Mouse (Mus musculus): ENCODE measurements around the gene 2810006K23Rik. TPM values are rescaled to one million over a fixed set of nuclear protein-coding genes. Genes with fewer than 3 reads are reported as not detected.
A peak's percentile ranks its signal among the peaks of the same experiment; 100 is the strongest.
"Not testable (repeated sequence)": the region's sequence is repeated elsewhere in the genome, so short reads cannot be mapped to it uniquely, and the experiment has no call there.

The 2810006K23Rik gene
- polyA plus RNA-seq (2014; fragmentation: Nextera tagmentation; extraction: Ambion mirVana), result 14.0 and 17.6 TPM in 2 replicates

DNA sequence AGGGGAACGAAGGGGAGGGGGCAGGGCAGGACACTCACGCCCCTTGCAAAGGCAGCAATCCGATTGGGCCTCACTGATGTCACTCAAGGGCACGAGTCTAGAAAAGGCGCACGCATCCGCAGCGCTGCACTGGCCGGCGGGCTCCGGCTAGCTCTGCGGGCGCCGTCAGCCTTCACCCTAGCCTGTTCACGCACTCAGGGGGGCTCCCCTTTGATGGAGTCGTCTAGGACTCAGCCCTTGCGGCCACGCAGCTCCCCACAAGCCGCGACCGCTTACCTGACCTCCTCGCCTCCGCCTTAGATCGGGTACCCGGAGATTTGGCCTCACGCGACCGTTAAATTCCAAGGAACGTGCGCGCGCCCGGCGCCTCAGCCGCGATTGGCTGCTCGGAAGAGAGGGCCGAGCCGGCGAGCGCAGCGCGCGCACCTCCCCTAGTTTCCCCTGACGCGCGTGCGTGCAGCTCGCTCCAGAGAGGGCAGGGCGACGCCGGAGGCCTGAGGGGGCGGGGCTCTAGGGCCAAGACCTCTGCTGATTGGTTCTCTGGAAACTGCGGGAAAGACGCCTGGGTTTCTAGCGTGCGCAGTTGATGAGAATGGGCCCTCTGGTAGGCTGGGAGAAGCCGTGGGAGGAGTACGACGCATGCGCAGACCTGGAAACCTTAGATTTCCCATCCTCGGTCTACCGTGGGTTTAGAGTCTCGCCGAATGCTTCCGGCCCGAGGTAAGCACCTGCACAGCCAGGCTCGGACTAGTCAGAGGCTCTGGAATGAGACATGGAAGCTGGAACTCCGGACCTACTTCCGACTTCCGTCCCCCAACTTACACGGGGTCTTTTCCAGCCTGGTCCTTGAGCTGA lies at the start of gene 2810006K23Rik, which contains the start of gene Mphosph9:
TSS of gene 2810006K23Rik (plus strand) at position 580 of the 855 bp plus-strand sequence.
TSS of gene Mphosph9 (minus strand) at position 463 of the 855 bp plus-strand sequence.
- under 1% methylated on average over 69 of the region's 72 CpGs for WGBS
- peaks cover 2% of the 10 kb centered on the region; the same call in 1 of the 2 replicates for H3K36me3 ChIP-seq (ENCODE audit: control insufficient read depth, insufficient read depth, low read length)
- peak; percentile 97 for ATAC-seq (ENCODE audit: insufficient number of reproducible peaks, low FRiP score, low TSS enrichment, low read depth)

DNA sequence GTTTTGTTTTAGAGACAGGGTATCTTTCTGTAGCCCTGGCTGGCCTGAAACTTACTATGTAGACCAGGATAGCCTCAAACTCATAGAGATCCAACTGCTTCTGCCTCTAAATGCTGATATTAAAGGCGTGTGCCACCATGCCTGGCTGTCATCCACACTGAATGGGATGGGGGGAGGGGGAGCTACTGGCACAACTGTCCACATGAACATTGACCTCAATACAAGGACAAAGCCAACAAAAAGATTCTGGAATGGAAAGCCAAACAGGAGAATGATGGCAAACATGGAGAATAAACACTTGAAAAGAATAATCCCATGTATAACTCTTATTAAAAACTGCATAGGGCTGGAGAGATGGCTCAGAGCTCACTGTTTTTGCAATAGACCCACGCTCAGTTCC lies 45.0 kb upstream of the 2810006K23Rik start:
- Histone ChIP-seq H3K4me1 (ENCODE audit: control insufficient read depth, insufficient read depth, low read length) (no peaks in the 10 kb centered on the region), H3K36me3 (ENCODE audit: control insufficient read depth, insufficient read depth, low read length) (peaks cover 14% of the 10 kb centered on the region), H3K27me3 (ENCODE audit: control insufficient read depth, insufficient read depth, low read length) (no peaks in the 10 kb centered on the region), H3K4me3 (ENCODE audit: low read depth, low read length) (no peak overlapping the region), H3K9me3 (ENCODE audit: control insufficient read depth, low read length) (no peaks in the 10 kb centered on the region; the same call in 1 of the 2 replicates), H3K27ac (replicated peaks; ENCODE audit: low read depth, low read length) (no peak overlapping the region), H3K9ac (ENCODE audit: low read length) (no peak overlapping the region), H3K4me2 (ENCODE audit: low read depth, severe bottlenecking) (no peak overlapping the region)
- ATAC-seq (ENCODE audit: insufficient number of reproducible peaks, low FRiP score, low TSS enrichment, low read depth) (no peak), DNase-seq (ENCODE audit: low spot score) (no peak)
- 93% methylated on average over 2 of the region's 2 CpGs for WGBS

More for the DNA sequence above, at the start of gene 2810006K23Rik, which contains the start of gene Mphosph9:
- H3K4me2 ChIP-seq (ENCODE audit: low read depth, severe bottlenecking), result peak within 1 kb of the TSS; percentile 77
- peaks cover 10% of the 10 kb centered on the region for H3K4me1 ChIP-seq (ENCODE audit: control insufficient read depth, insufficient read depth, low read length)
- peak; percentile 100 for DNase-seq (ENCODE audit: low spot score)
- H3K4me3 ChIP-seq (ENCODE audit: low read depth, low read length), result peak within 1 kb of the TSS; percentile 67
- no peaks in the 10 kb centered on the region for H3K27me3 ChIP-seq (ENCODE audit: control insufficient read depth, insufficient read depth, low read length)
- peak within 1 kb of the TSS; percentile 82 for H3K9ac ChIP-seq (ENCODE audit: low read length)
- H3K27ac ChIP-seq (replicated peaks; ENCODE audit: low read depth, low read length), result peak within 1 kb of the TSS; percentile 87
- no peaks in the 10 kb centered on the region for H3K9me3 ChIP-seq (ENCODE audit: control insufficient read depth, low read length)

DNA sequence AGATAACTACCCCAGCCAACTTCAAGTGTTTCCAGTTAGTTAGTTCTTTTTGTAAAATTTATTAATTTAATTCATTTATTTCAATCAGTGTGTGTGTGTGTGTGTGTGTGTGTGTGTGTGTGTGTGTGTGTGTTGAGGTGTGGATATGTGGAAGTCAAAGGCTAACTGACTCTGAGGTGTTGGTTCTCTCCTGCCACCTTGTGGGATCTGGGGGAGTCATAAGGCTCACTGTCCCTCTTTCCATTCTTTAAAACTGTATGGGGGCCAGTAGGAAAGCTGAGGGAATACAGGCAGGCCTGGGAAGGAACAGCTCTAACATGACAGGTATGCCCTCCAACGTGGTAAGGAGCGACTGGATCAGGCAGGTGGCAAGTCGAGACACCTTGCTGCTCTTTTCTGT lies 43.6 kb upstream of the 2810006K23Rik start:
- no peaks in the 10 kb centered on the region for H3K4me1 ChIP-seq (ENCODE audit: control insufficient read depth, insufficient read depth, low read length)
- no peaks in the 10 kb centered on the region for H3K27me3 ChIP-seq (ENCODE audit: control insufficient read depth, insufficient read depth, low read length)
- H3K4me2 ChIP-seq (ENCODE audit: low read depth, severe bottlenecking), result no peak overlapping the region
- peaks cover 19% of the 10 kb centered on the region for H3K36me3 ChIP-seq (ENCODE audit: control insufficient read depth, insufficient read depth, low read length)
- no peak overlapping the region for H3K4me3 ChIP-seq (ENCODE audit: low read depth, low read length)
- no peaks in the 10 kb centered on the region; the same call in 1 of the 2 replicates for H3K9me3 ChIP-seq (ENCODE audit: control insufficient read depth, low read length)
- no peak for DNase-seq (ENCODE audit: low spot score)
- no peak overlapping the region for H3K27ac ChIP-seq (replicated peaks; ENCODE audit: low read depth, low read length)
- ATAC-seq (ENCODE audit: insufficient number of reproducible peaks, low FRiP score, low TSS enrichment, low read depth), result no peak
- H3K9ac ChIP-seq (ENCODE audit: low read length), result no peak overlapping the region
- 68% methylated on average over 3 of the region's 3 CpGs for WGBS

DNA sequence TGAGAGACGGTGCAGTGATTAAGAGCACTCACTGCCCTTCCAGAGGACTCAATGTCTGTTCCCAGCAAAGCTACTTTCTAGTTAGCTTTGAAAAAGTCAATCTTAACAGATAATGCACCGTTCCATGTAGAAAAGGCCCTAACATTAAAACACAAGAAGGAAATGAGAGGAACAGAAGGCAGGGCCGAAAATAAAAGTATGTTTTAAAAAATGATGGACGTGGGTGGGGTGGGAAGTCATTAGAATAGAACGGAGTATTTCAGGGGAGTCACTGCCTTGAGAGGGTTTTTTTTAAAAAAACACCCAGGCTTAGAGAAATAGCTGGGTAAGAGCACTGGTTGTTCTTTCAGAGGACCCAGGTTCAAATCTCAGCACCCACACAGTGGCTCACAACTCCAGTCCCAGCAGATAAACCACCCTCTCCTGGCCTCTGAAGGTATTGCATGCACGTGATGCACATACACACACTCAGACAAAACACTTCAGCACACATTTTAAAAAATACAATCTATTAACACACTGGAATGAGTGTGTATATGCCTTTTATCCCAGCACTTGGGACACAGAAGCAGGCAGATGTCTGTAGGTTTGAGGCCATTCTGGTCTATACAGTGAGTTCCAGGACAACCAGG lies 40.2 kb upstream of the 2810006K23Rik start:
- Histone ChIP-seq H3K27ac (replicated peaks; ENCODE audit: low read depth, low read length) (no peak overlapping the region), H3K9me3 (ENCODE audit: control insufficient read depth, low read length) (no peaks in the 10 kb centered on the region; the same call in 1 of the 2 replicates), H3K9ac (ENCODE audit: low read length) (no peak overlapping the region), H3K27me3 (ENCODE audit: control insufficient read depth, insufficient read depth, low read length) (no peaks in the 10 kb centered on the region), H3K36me3 (ENCODE audit: control insufficient read depth, insufficient read depth, low read length) (peaks cover 27% of the 10 kb centered on the region), H3K4me3 (ENCODE audit: low read depth, low read length) (no peak overlapping the region), H3K4me2 (ENCODE audit: low read depth, severe bottlenecking) (no peak overlapping the region), H3K4me1 (ENCODE audit: control insufficient read depth, insufficient read depth, low read length) (no peaks in the 10 kb centered on the region)
- no peak for ATAC-seq (ENCODE audit: insufficient number of reproducible peaks, low FRiP score, low TSS enrichment, low read depth)
- 94% methylated on average over 6 of the region's 6 CpGs for WGBS
- DNase-seq (ENCODE audit: low spot score), result no peak

DNA sequence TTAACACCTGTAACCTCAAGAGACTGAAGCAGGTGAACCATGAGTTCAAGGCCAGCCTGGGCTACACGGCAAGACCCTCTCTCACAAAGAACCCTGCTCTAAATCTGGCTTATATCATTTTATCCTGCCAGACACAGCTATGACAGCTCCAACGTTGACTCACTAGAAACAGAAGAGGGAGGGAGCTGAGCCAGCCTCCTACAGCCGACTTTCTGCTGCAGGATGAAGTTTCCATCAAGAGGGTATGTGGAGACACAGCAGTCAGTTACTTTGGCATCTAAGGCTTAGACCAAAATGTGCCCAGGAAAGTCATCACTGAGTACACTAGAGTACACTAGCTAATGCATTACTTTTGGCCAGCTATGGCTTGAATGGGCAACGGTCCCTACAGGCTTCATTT lies 37.7 kb upstream of the 2810006K23Rik start:
- Histone ChIP-seq H3K4me2 (ENCODE audit: low read depth, severe bottlenecking) (no peak overlapping the region), H3K9me3 (ENCODE audit: control insufficient read depth, low read length) (no peaks in the 10 kb centered on the region; the same call in 1 of the 2 replicates), H3K27ac (replicated peaks; ENCODE audit: low read depth, low read length) (no peak overlapping the region), H3K9ac (ENCODE audit: low read length) (no peak overlapping the region), H3K4me3 (ENCODE audit: low read depth, low read length) (no peak overlapping the region), H3K4me1 (ENCODE audit: control insufficient read depth, insufficient read depth, low read length) (no peaks in the 10 kb centered on the region), H3K36me3 (ENCODE audit: control insufficient read depth, insufficient read depth, low read length) (peaks cover 27% of the 10 kb centered on the region), H3K27me3 (ENCODE audit: control insufficient read depth, insufficient read depth, low read length) (no peaks in the 10 kb centered on the region)
- DNase-seq (ENCODE audit: low spot score), result no peak
- ATAC-seq (ENCODE audit: insufficient number of reproducible peaks, low FRiP score, low TSS enrichment, low read depth), result no peak
- 90% methylated on average over 4 of the region's 4 CpGs for WGBS

DNA sequence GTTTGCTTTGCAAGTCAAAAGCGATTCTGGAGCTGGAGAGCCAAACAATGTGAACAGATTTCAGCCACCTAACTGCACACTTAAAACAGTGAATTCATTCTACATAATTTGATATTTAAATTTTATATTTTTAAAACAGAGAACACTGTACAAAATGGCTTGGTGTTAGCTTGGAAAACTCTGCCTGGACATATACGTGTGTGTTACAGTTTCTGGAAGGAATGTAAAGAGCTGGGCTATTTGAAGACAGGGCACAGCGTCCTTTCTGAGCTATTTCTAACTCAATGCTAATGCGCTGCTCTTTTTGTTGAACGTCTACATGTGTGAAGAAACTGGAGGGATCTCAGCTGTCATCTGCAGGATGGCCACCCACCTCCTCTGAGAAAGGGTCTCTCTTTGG lies 33.9 kb upstream of the 2810006K23Rik start:
- Histone ChIP-seq H3K4me3 (ENCODE audit: low read depth, low read length) (no peak overlapping the region), H3K27ac (replicated peaks; ENCODE audit: low read depth, low read length) (no peak overlapping the region), H3K36me3 (ENCODE audit: control insufficient read depth, insufficient read depth, low read length) (peaks cover 28% of the 10 kb centered on the region; the same call in 1 of the 2 replicates), H3K9ac (ENCODE audit: low read length) (no peak overlapping the region), H3K4me1 (ENCODE audit: control insufficient read depth, insufficient read depth, low read length) (no peaks in the 10 kb centered on the region), H3K9me3 (ENCODE audit: control insufficient read depth, low read length) (no peaks in the 10 kb centered on the region), H3K4me2 (ENCODE audit: low read depth, severe bottlenecking) (no peak overlapping the region), H3K27me3 (ENCODE audit: control insufficient read depth, insufficient read depth, low read length) (no peaks in the 10 kb centered on the region)
- WGBS, result 94% methylated on average over 5 of the region's 5 CpGs
- ATAC-seq (ENCODE audit: insufficient number of reproducible peaks, low FRiP score, low TSS enrichment, low read depth) (no peak), DNase-seq (ENCODE audit: low spot score) (no peak)

DNA sequence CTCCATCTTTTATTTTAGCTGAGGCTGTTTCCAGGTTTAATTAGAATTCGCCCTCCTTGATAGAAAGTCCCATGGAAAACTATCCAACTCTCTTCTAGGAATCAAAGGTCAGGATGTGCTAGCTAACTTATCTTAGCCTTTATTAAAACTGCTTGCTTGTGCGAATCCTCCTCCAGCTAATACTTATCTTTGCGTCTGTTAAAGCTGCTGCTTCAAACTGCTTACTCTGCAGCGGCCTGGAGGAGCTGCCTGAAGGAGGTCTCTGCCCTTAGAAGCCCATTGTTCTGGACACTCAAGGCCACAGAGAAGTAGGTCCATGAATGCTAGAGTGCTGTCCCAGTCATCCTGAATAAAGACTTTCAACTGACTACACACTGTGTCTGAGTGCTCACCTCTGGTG lies 31.4 kb upstream of the 2810006K23Rik start:
- Histone ChIP-seq H3K4me1 (ENCODE audit: control insufficient read depth, insufficient read depth, low read length) (no peaks in the 10 kb centered on the region), H3K4me2 (ENCODE audit: low read depth, severe bottlenecking) (no peak overlapping the region), H3K9me3 (ENCODE audit: control insufficient read depth, low read length) (no peaks in the 10 kb centered on the region), H3K9ac (ENCODE audit: low read length) (no peak overlapping the region), H3K36me3 (ENCODE audit: control insufficient read depth, insufficient read depth, low read length) (peaks cover 17% of the 10 kb centered on the region), H3K27ac (replicated peaks; ENCODE audit: low read depth, low read length) (no peak overlapping the region), H3K4me3 (ENCODE audit: low read depth, low read length) (no peak overlapping the region), H3K27me3 (ENCODE audit: control insufficient read depth, insufficient read depth, low read length) (no peaks in the 10 kb centered on the region)
- ATAC-seq (ENCODE audit: insufficient number of reproducible peaks, low FRiP score, low TSS enrichment, low read depth) (no peak), DNase-seq (ENCODE audit: low spot score) (no peak)
- 97% methylated on average over 4 of the region's 4 CpGs for WGBS

DNA sequence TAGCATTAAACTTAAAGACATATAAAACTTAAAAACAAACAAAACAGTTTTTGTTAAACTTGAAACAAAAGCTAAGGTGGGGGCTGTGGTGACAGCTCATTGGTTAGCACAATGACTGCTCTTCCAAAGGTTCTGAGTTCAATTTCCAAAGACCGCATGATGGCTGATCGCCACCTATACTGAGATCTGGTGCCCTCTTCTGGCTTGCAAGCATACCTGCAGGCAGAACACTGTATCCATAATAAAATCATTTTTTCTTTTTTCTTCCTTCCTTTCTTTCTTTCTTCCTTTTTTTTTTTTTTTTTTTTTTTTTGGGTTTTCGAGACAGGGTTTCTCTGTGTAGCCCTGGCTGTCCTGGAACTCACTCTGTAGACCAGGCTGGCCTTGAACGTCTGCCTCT lies 28.6 kb upstream of the 2810006K23Rik start:
- not testable (repeated sequence) for ATAC-seq (ENCODE audit: insufficient number of reproducible peaks, low FRiP score, low TSS enrichment, low read depth); H3K9ac ChIP-seq (ENCODE audit: low read length); H3K27me3 ChIP-seq (ENCODE audit: control insufficient read depth, insufficient read depth, low read length); H3K4me2 ChIP-seq (ENCODE audit: low read depth, severe bottlenecking); H3K9me3 ChIP-seq (ENCODE audit: control insufficient read depth, low read length); H3K4me1 ChIP-seq (ENCODE audit: control insufficient read depth, insufficient read depth, low read length); H3K4me3 ChIP-seq (ENCODE audit: low read depth, low read length); H3K27ac ChIP-seq (replicated peaks; ENCODE audit: low read depth, low read length)
- WGBS, result 73% methylated on average over 3 of the region's 4 CpGs
- H3K36me3 ChIP-seq (ENCODE audit: control insufficient read depth, insufficient read depth, low read length), result peaks cover 18% of the 10 kb centered on the region
- peak; percentile 28 for DNase-seq (ENCODE audit: low spot score)

Data from limb, embryonic 11.5 days (tissue).